Mouse (Mus musculus): ENCODE results near the gene Macf1. TPM values are rescaled to one million over a fixed set of nuclear protein-coding genes. Genes with fewer than 3 reads are reported as not detected.

The Macf1 gene
- total RNA-seq, 1 experiment from 2014 or later = 193 TPM

Small RNA genes lying within 50 kb of the gene (microRNA-seq; reads per million reads assigned to microRNA genes)
- 0 reads per million in 2 experiments for gene Mir6398

Other genes with a start within 250 kb of the Macf1 start
- 317 and 335 TPM in 2 replicates for gene Ndufs5, start 33.8 kb upstream of the Macf1 start, total RNA-seq (2021)
- 60.3 and 66.4 TPM in 2 replicates for gene Akirin1, start 66.0 kb upstream of the Macf1 start, total RNA-seq (2021)
- 1.7 and 2.0 TPM in 2 replicates for gene Rhbdl2, start 103.5 kb upstream of the Macf1 start, total RNA-seq (2021)
- gene 4933427I04Rik, start 175.3 kb upstream of the Macf1 start, total RNA-seq (2021) = not detected in 2 replicates
- 44.8 and 45.6 TPM in 2 replicates for gene Mycbp, start 220.5 kb upstream of the Macf1 start, total RNA-seq (2021)
- gene Rragc, start 233.1 kb upstream of the Macf1 start, total RNA-seq (2021) = 80.1 and 83.2 TPM in 2 replicates
- gene 4930535I16Rik, start 233.7 kb upstream of the Macf1 start, total RNA-seq (2021) = not detected in 2 replicates